Mouse (Mus musculus): Measurements from ENCODE around the gene Ace. TPM values are rescaled to one million over a fixed set of nuclear protein-coding genes. Genes with fewer than 3 reads are reported as not detected.

The Ace gene
- polyA plus RNA-seq, 1 experiment = 14.6 TPM

DNA sequence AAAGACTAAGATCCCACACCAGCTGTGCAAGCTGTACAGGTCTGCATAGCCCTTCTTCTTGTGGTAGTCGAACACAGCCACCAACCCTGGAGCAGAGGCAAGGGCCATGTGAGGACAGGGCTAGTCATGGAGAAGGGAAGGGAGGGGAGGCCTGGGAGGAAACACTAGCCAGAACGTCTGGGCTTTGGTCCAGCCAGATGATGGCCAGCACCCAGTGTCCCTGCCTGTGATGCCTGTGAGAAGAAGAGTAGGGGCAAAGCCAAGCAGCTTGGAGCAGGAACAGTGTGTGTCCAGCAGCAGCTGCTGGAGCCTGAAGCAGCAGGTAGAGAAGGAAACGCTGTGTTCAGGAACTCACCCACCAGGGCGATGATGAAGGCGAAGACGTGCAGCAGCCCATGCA, 31.5 kb upstream of the Ace start:
- no peak for TF ChIP-seq CTCF (IDR thresholded peaks at IDR 0.05; ENCODE audit: extremely low read depth, insufficient read depth, insufficient read length, insufficient replicate concordance)
- no peak for TF ChIP-seq POLR2A (IDR thresholded peaks at IDR 0.05; ENCODE audit: low read depth, low read length)
- Histone ChIP-seq H3K36me3 (ENCODE audit: control insufficient read depth, insufficient read depth, low read length) (no peaks in the 10 kb centered on the region), H3K27me3 (ENCODE audit: control insufficient read depth, insufficient read depth, low read length) (no peaks in the 10 kb centered on the region), H3K27ac (ENCODE audit: insufficient read depth, low read length) (no peak overlapping the region), H3K4me3 (ENCODE audit: extremely low read depth, insufficient read depth, insufficient read length) (no peak overlapping the region), H3K4me1 (ENCODE audit: control insufficient read depth, insufficient read depth, insufficient read length) (no peaks in the 10 kb centered on the region)
- DNase-seq (ENCODE audit: low read depth in 1 of 2, low spot score in 2 of 2) = no peak
- 86% methylated on average over 6 of the region's 6 CpGs for WGBS

GRCm38 (mm10) chr11:105936974-105937373, 30.8 kb upstream of the Ace start:
- H3K27ac ChIP-seq (ENCODE audit: insufficient read depth, low read length) = no peak overlapping the region
- H3K4me1 ChIP-seq (ENCODE audit: control insufficient read depth, insufficient read depth, insufficient read length) = no peaks in the 10 kb centered on the region
- 99% methylated on average over 3 of the region's 3 CpGs for WGBS
- no peak for TF ChIP-seq POLR2A (IDR thresholded peaks at IDR 0.05; ENCODE audit: low read depth, low read length)
- TF ChIP-seq CTCF (IDR thresholded peaks at IDR 0.05; ENCODE audit: extremely low read depth, insufficient read depth, insufficient read length, insufficient replicate concordance) = no peak
- no peaks in the 10 kb centered on the region for H3K36me3 ChIP-seq (ENCODE audit: control insufficient read depth, insufficient read depth, low read length)
- H3K27me3 ChIP-seq (ENCODE audit: control insufficient read depth, insufficient read depth, low read length) = no peaks in the 10 kb centered on the region
- no peak for DNase-seq (ENCODE audit: low read depth in 1 of 2, low spot score in 2 of 2)
- no peak overlapping the region for H3K4me3 ChIP-seq (ENCODE audit: extremely low read depth, insufficient read depth, insufficient read length)

GRCm38 (mm10) chr11:105938771-105939170, 29.0 kb upstream of the Ace start:
- 77% methylated on average over 9 of the region's 9 CpGs for WGBS
- DNase-seq (ENCODE audit: low read depth in 1 of 2, low spot score in 2 of 2) = no peak
- Histone ChIP-seq H3K27me3 (ENCODE audit: control insufficient read depth, insufficient read depth, low read length) (peaks cover 2% of the 10 kb centered on the region; the same call in 1 of the 2 replicates), H3K4me1 (ENCODE audit: control insufficient read depth, insufficient read depth, insufficient read length) (no peaks in the 10 kb centered on the region; the same call in none of the 2 replicates), H3K36me3 (ENCODE audit: control insufficient read depth, insufficient read depth, low read length) (no peaks in the 10 kb centered on the region), H3K4me3 (ENCODE audit: extremely low read depth, insufficient read depth, insufficient read length) (no peak overlapping the region), H3K27ac (ENCODE audit: insufficient read depth, low read length) (no peak overlapping the region)
- TF ChIP-seq CTCF (IDR thresholded peaks at IDR 0.05; ENCODE audit: extremely low read depth, insufficient read depth, insufficient read length, insufficient replicate concordance) (no peak), POLR2A (IDR thresholded peaks at IDR 0.05; ENCODE audit: low read depth, low read length) (no peak)

- Histone ChIP-seq H3K4me1 (ENCODE audit: control insufficient read depth, insufficient read depth, insufficient read length) (no peaks in the 10 kb centered on the region; the same call in none of the 2 replicates), H3K27me3 (ENCODE audit: control insufficient read depth, insufficient read depth, low read length) (peaks cover 7% of the 10 kb centered on the region; the same call in 1 of the 2 replicates), H3K4me3 (ENCODE audit: extremely low read depth, insufficient read depth, insufficient read length) (no peak overlapping the region), H3K36me3 (ENCODE audit: control insufficient read depth, insufficient read depth, low read length) (no peaks in the 10 kb centered on the region), H3K27ac (ENCODE audit: insufficient read depth, low read length) (no peak overlapping the region)
- WGBS = 72% methylated on average over 8 of the region's 8 CpGs
- DNase-seq (ENCODE audit: low read depth in 1 of 2, low spot score in 2 of 2) = no peak
- TF ChIP-seq POLR2A (IDR thresholded peaks at IDR 0.05; ENCODE audit: low read depth, low read length) (no peak), CTCF (IDR thresholded peaks at IDR 0.05; ENCODE audit: extremely low read depth, insufficient read depth, insufficient read length, insufficient replicate concordance) (no peak)
Observed at GRCm38 (mm10) chr11:105941973-105942372, 25.8 kb upstream of the Ace start.

DNA sequence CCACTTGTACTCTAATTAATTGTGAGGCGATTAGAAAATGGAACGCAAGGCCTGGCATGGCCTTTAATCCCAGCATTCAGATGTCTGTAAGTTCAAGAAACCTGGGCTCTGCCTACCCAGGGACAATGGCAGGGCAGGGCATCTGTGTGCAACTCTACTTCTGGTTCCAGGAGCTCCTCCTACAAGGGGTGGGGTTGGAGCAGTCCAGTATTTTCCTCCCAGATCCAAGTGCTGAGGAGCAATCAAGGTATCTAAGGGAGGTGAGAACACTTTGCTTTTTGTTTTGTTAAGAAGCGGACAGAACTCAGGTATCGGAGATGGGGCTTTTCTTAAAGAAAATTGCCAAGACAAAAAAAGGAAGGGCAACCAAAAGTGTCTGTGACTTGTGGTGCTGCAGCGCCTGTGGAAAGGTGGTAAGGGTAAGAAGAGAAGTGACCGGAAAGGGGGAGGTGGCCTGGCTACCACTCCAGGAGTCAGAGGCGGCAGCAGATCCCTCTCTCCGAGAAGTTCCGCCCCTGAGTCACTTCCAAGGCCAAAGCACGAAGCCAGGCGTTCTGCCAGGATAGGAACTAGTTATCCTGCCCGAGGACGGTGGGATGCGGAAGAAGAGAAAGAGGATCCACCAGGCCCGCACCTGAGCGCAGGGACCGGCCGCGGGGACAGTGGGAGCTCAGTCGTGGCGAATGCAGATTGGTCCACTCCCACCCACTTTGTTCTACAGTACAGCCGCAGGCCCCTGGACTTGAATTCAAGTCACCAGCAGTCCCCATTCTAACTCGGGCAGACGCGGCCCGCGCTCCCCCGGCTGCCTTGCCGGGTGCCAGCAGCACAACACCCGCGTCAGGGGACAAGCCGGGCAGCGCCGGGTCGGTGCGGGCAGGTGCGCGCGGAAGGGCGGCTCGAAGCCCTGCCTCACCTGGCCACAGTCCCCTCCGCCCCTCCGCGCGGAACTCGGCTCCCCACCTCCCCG, 24.3 kb upstream of the Ace start:
- DNase-seq (ENCODE audit: low read depth in 1 of 2, low spot score in 2 of 2) = no peak

GRCm38 (mm10) chr11:105944126-105944621, 23.6 kb upstream of the Ace start:
- H3K36me3 ChIP-seq (ENCODE audit: control insufficient read depth, insufficient read depth, low read length) = no peaks in the 10 kb centered on the region
- 0 out of 2 replicates have a peak overlapping the region, but pooled peaks have one; percentile 21 for H3K27ac ChIP-seq (ENCODE audit: insufficient read depth, low read length)
- TF ChIP-seq POLR2A (IDR thresholded peaks at IDR 0.05; ENCODE audit: low read depth, low read length) (no peak), CTCF (IDR thresholded peaks at IDR 0.05; ENCODE audit: extremely low read depth, insufficient read depth, insufficient read length, insufficient replicate concordance) (no peak)
- peaks cover 7% of the 10 kb centered on the region; the same call in 1 of the 2 replicates for H3K27me3 ChIP-seq (ENCODE audit: control insufficient read depth, insufficient read depth, low read length)
- peak in 1 of 2 experiments; percentile 18 for DNase-seq (ENCODE audit: low read depth in 1 of 2, low spot score in 2 of 2)
- WGBS = 3% methylated on average over 59 of the region's 59 CpGs
- H3K4me3 ChIP-seq (ENCODE audit: extremely low read depth, insufficient read depth, insufficient read length) = peak overlapping the region; percentile 62; the same call in 1 of the 2 replicates
- H3K4me1 ChIP-seq (ENCODE audit: control insufficient read depth, insufficient read depth, insufficient read length) = no peaks in the 10 kb centered on the region; the same call in none of the 2 replicates

More for the DNA sequence above, 24.3 kb upstream of the Ace start:
- H3K27me3 ChIP-seq (ENCODE audit: control insufficient read depth, insufficient read depth, low read length) = peaks cover 7% of the 10 kb centered on the region; the same call in 1 of the 2 replicates
- H3K27ac ChIP-seq (ENCODE audit: insufficient read depth, low read length) = no peak overlapping the region
- no peaks in the 10 kb centered on the region for H3K36me3 ChIP-seq (ENCODE audit: control insufficient read depth, insufficient read depth, low read length)
- 11% methylated on average over 45 of the region's 47 CpGs for WGBS
- TF ChIP-seq CTCF (IDR thresholded peaks at IDR 0.05; ENCODE audit: extremely low read depth, insufficient read depth, insufficient read length, insufficient replicate concordance) (no peak), POLR2A (IDR thresholded peaks at IDR 0.05; ENCODE audit: low read depth, low read length) (no peak)
- H3K4me1 ChIP-seq (ENCODE audit: control insufficient read depth, insufficient read depth, insufficient read length) = no peaks in the 10 kb centered on the region; the same call in none of the 2 replicates
- peak overlapping the region; percentile 62; the same call in 1 of the 2 replicates for H3K4me3 ChIP-seq (ENCODE audit: extremely low read depth, insufficient read depth, insufficient read length)

Data from spleen, adult 2 months (tissue).